Mouse (Mus musculus) embryo, embryonic 9.5 days (tissue): ENCODE results near the gene Clp1.

Experiments
- DNase-seq: peaks from one replicate; pipeline ENCODE4 v3.0.0-alpha.2; 2017; ENCODE audit errors: extremely low spot score

Gene Clp1

GRCm38 (mm10) chr2:84727172-84727858 is at the start of gene Clp1:
TSS of gene Clp1 (minus strand) at chr2:84727350.
- DNase-seq, result peak; percentile 93

GRCm38 (mm10) chr2:84775665-84776064 is 48.5 kb upstream of the Clp1 start:
- no peak for DNase-seq

GRCm38 (mm10) chr2:84775241-84775640 is 48.1 kb upstream of the Clp1 start, which contains the start of gene Serping1:
TSS of gene Serping1 (minus strand) at chr2:84775444.
- DNase-seq, result peak; percentile 32

- DNase-seq, result peak; percentile 91
Measured at GRCm38 (mm10) chr2:84774751-84775150, 47.6 kb upstream of the Clp1 start.

- no peak for DNase-seq
Measured at GRCm38 (mm10) chr2:84773195-84773594, 46.0 kb upstream of the Clp1 start.

GRCm38 (mm10) chr2:84772454-84772853 is 45.3 kb upstream of the Clp1 start:
- no peak for DNase-seq

GRCm38 (mm10) chr2:84770501-84770900 is 43.4 kb upstream of the Clp1 start:
- no peak for DNase-seq

GRCm38 (mm10) chr2:84762818-84763217 is 35.7 kb upstream of the Clp1 start:
- no peak for DNase-seq

GRCm38 (mm10) chr2:84762295-84762694 is 35.1 kb upstream of the Clp1 start:
- DNase-seq, result no peak

GRCm38 (mm10) chr2:84761840-84762239 is 34.7 kb upstream of the Clp1 start:
- DNase-seq, result no peak

- DNase-seq, result no peak
Measured at GRCm38 (mm10) chr2:84761309-84761708, 34.2 kb upstream of the Clp1 start.

GRCm38 (mm10) chr2:84760777-84761176 is 33.6 kb upstream of the Clp1 start:
- no peak for DNase-seq

- peak; percentile 66 for DNase-seq
Measured at GRCm38 (mm10) chr2:84758542-84759127, 31.5 kb upstream of the Clp1 start.

GRCm38 (mm10) chr2:84757026-84757682 is 30.0 kb upstream of the Clp1 start:
- no peak for DNase-seq

- no peak for DNase-seq
Measured at GRCm38 (mm10) chr2:84756245-84756644, 29.1 kb upstream of the Clp1 start.

- DNase-seq, result no peak
Measured at GRCm38 (mm10) chr2:84750115-84750514, 23.0 kb upstream of the Clp1 start.

- DNase-seq, result no peak
Measured at GRCm38 (mm10) chr2:84744126-84744525, 17.0 kb upstream of the Clp1 start.

GRCm38 (mm10) chr2:84743561-84743960 is 16.4 kb upstream of the Clp1 start, which contains the start of gene Gm19426:
TSS of gene Gm19426 (minus strand) at chr2:84743655.
- DNase-seq, result peak; percentile 95

- peak; percentile 98 for DNase-seq
Measured at GRCm38 (mm10) chr2:84742451-84743283, 15.5 kb upstream of the Clp1 start.

- DNase-seq, result no peak
Measured at GRCm38 (mm10) chr2:84741841-84742450, 14.8 kb upstream of the Clp1 start.

- peak; percentile 27 for DNase-seq
Measured at GRCm38 (mm10) chr2:84740608-84741333, 13.6 kb upstream of the Clp1 start.
